Mouse (Mus musculus) adrenal gland (tissue): ENCODE measurements around the gene B3gnt9.

Source experiments
- intact Hi-C: fragments of 180-260 bp; cut with DNase I; formaldehyde crosslinking; loops from one replicate; pipeline ENCODE4 v1.15.1; 2025

The B3gnt9 gene

DNA sequence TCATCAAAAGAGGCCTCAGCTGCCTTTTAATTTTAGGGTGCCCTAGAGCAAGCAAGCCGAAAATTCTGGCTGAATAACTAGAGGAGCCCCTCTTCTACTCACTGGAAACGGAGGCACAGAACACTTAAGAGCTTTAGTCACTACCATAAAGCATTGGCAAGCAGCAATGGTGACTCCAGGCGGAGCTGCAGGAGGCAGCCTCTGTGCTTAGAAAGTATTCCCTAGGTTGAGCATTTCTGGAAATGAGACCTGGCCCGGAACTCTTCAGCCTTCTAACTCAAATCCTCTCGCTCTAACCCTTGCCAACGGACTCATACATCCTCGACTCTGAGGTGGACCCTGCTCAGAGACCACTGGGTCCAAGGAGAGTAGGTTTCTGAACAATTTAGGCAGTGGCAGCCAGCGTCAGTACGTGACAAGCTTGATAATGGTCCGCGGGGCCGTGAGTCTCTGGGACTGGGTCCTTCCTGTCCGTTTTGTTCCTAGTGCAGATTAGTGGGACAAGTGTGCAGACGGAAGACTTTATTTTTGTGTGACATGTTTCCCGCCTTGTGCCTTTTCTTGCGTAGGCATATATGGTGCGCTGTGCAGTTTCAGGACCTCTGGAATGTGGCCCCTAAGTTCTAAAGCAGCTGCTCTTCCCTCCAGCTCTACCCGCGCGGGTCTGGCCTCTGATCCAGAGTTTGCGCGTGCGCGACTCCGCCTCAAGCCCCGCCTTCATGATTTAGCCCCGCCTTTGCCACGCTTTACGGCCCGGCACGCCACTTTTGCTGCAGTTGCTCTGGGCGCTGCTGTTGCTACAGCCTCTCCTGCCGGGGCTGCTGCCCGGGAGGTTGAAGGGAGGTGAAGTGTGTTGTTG lies 30.3 kb downstream of the B3gnt9 start, which contains the start of gene D230025D16Rik:
Gene D230025D16Rik (plus strand): TSS at position 733 of the 859 bp plus-strand sequence.
- intact Hi-C loops: loop anchor here (2.0 to 5.0 kb wide), 2 partner anchors 38 to 50 kb away; partner anchors contain the start of genes Fbxl8 and Tradd

DNA sequence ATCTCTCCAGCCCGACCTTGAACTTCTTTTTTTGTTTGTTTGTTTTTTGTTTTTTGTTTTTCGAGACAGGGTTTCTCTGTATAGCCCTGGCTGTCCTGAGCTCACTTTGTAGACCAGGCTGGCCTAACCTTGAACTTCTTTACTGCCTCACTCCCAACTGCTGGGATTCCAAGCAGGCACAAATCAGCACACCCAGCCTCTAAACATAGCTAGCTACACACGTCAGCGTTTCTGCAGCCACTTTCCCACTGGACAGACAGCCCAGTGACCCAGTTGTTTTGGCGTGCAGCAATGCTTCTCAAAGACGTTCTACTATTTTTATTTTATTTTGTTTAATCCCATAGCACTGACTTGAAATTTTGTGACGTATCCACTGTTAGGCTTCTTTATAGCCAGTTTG lies 31.1 kb downstream of the B3gnt9 start:
- intact Hi-C loops: loop anchor here (2.0 kb wide), 1 partner anchor 49 kb away; no protein-coding TSS in a partner anchor

DNA sequence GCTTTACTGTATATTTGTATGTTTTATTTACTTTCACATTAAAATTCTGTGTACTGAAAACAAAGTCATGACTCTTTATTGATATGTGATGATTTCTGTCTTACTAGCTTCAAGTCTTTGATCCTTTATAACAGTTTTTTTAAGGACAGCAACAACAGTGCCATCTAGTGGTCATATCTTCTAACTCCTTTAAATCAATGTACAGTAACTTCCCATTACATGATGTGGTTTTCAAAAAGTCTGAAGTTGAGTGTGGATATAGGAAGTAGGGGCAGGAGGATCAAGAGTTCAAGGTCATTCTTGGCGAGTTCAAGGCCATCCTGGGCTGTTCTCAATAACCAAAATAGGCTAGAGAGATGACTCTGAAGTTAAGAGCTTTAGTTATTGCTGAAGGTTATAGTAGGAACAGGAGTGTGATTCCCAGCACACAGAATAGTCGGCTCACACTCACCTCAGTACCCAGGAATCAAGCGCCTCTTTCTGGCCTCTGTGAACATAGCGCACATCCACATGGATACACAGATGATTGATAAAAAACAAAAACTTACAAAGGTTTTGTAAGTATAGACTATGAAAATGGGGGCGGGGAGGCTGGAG lies 36.9 kb downstream of the B3gnt9 start:
- intact Hi-C loops: loop anchor here (5.0 kb wide), 3 partner anchors 61 to 96 kb away; no protein-coding TSS in a partner anchor

DNA sequence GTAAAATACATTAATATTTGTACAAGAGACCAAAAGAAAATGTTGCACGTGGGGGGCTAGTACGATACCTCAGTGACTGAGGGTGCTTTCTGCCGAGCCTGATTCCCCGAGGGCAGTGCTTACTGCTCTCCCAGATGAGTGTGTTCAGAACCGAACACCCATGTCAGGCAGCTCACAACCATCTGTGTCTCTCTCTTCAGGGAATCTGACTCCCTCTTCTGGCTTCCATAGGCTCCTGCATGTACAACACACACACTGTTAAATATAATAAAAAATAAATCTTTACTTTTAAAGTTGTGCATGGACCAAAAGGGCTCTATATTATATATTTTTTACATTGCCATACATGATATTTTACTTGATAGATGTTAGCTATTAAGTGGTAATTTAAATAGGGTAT lies 40.8 kb downstream of the B3gnt9 start:
- intact Hi-C loops: no loop called here

DNA sequence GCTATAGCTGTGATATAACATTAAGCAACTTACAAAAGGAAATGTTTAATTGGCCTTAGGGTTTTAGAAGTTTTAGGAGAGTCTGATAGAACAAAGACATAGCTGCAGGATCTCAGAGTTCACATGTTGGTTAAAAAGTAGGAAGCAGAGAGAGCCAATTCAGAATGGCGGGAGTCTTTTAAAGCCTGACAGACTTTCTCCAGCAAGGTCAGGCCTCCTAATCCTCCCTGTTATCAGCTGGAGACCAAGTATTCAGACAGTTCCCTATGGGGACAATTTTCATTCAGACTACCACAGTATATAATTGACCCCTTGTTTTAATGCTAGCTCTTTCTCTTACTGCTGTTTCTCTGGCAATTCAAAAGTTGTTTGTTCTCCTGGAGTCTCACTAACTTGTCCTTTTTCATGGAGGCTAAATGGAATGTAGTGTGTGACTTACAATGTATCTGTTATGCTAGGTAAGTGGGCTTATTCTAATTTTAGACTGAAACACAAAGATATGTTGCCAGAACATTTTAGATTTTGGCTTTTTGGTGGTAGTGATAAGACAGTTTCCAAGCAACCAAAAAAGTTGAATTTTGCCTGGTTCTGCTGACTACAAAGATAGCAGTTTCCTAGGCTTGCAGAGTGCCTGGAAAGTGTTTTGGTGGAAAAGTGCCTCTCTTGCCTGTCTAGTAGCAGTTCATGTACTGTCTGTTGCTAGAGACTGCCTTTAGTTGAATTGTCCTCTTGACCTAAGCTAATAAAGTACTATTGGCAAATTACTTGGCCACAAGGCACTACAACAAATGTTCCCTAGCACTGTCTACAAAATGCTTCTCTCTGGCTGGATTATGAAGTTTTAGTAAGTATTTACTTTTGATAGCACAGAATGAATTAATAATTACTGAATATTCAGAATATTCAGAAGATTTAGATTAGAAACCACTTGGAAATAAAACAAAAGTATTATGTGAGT lies 45.5 kb downstream of the B3gnt9 start:
- intact Hi-C loops: no loop called here

DNA sequence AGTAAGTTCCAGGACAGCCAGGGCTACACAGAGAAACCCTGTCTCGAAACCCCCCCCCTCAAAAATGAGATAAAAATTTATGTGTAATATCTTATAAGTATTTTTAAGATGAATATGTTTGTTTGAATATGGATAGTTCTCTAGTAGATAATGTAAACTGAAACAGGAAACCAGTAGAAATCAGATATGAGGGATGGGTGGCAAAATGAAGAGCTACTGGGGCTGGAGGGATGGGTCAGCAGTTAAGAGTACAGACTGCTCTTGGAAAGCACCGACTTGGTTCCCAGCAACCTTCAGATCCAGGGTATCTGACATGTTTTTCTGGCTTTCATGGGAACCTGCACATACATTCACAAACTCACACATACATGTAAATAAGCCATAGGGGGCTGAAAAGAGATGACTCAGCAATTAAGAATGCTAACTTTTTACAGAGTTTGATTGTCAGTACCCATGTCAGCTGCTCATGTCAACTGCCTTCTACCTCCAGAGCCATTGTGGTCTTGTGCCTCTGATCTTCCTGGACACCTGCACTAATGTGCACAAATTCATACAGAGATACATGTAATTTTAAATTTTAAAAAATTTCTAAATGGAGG lies 47.2 kb downstream of the B3gnt9 start:
- intact Hi-C loops: no loop called here

DNA sequence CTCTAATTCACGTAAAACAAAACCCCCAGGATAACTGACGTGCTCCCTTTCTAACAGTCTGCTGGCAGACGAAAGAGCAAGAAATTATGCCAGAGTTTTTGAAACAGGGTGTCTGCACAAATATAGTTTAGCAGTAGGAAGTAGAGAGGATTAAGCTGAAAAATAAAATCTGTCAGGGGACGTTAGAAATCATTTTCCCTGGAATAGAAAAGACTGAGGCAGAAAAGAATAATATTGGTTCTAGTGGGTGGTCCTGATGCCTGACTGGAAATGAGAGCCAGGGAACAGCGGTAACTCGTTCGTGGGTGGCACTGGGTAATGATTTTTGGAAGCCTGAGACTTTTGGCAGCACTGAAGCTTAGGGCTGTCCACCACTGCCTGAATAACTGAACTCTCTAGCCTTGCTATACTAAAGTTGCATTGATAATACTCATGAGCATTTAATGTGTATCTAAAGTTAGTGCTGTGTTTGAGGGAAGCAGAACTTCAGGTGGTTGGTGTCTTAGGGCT lies 48.1 kb downstream of the B3gnt9 start:
- intact Hi-C loops: no loop called here

DNA sequence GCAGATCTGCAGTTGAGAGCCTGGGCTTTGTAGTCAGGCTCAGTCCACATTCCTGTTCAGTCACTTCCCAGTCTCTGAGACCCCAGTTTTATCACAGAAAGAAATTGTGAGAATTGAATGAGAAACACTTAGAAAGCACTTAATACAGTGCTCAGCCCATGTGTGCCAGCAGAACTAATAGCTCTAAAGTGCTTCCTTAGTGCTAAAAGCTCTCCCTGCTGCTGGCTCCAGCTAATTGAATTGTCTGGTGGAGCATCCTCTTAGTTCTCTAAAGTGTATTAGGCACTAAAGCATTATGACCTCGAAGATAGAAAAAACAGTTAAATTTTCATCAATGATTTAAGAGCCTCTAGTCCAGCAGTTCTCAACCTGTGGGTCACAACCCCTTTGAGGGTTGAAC lies 49.2 kb downstream of the B3gnt9 start:
- intact Hi-C loops: no loop called here
